Mouse (Mus musculus) stomach, postnatal 0 days (tissue): Measurements from ENCODE around the gene Unc5b. TPM values are rescaled to one million over a fixed set of nuclear protein-coding genes. Genes with fewer than 3 reads are reported as not detected.
A peak's percentile ranks its signal among the peaks of the same experiment; 100 is the strongest.

ENCODE experiments used
- ATAC-seq: fragments of 200-750 bp; cut with Nextera tagmentation; 2 replicates; pipeline ENCODE4 v1.8.0; 2017; ENCODE audit not compliant: low FRiP score, low TSS enrichment
- DNase-seq: peaks from one replicate; pipeline ENCODE4 v3.0.0-alpha.2; 2016; ENCODE audit warnings: low spot score
- H3K27ac ChIP-seq: fragments of 300-500 bp; sonication (generic); replicated peaks from 2 replicates; pipeline ENCODE4 v1.5.1; 2014; ENCODE audit warnings: mild to moderate bottlenecking, control low read depth
- H3K27me3 ChIP-seq: fragments of 300-500 bp; sonication (generic); 2 replicates; pipeline ENCODE4 v1.6.1; 2014; ENCODE audit warnings: low read length; ENCODE audit not compliant: control insufficient read depth, insufficient read depth
- H3K36me3 ChIP-seq: fragments of 300-500 bp; sonication (generic); 2 replicates; pipeline ENCODE4 v1.6.1; 2014; ENCODE audit warnings: low read length, mixed read lengths; ENCODE audit not compliant: control insufficient read depth, insufficient read depth
- H3K4me1 ChIP-seq: fragments of 300-500 bp; sonication (generic); replicated peaks from 2 replicates; pipeline ENCODE4 v1.6.1; 2014; ENCODE audit warnings: antibody characterized with exemption; ENCODE audit not compliant: control insufficient read depth, insufficient read depth
- H3K4me2 ChIP-seq: fragments of 300-500 bp; sonication (generic); replicated peaks from 2 replicates; pipeline ENCODE4 v1.6.1; 2014; ENCODE audit warnings: low read depth, mild to moderate bottlenecking, control low read depth, moderate library complexity
- H3K4me3 ChIP-seq: fragments of 300-500 bp; sonication (generic); 2 replicates; pipeline ENCODE4 v1.5.1; 2014; ENCODE audit warnings: low read depth, low read length, control low read depth
- H3K9ac ChIP-seq: fragments of 300-500 bp; sonication (generic); 2 replicates; pipeline ENCODE4 v1.6.1; 2014; ENCODE audit warnings: mild to moderate bottlenecking, low read length, control low read depth, mixed read lengths
- H3K9me3 ChIP-seq: fragments of 300-500 bp; sonication (generic); 2 replicates; pipeline ENCODE4 v1.6.1; 2016; ENCODE audit warnings: low read length; ENCODE audit not compliant: control insufficient read depth
- CTCF ChIP-seq: IDR thresholded peaks from 2 replicates; pipeline ENCODE4 v1.5.1; 2016; ENCODE audit warnings: antibody characterized with exemption, low read depth, mild to moderate bottlenecking, moderate library complexity
- EP300 ChIP-seq: optimal IDR thresholded peaks from 2 replicates; pipeline ENCODE3; 2016; ENCODE audit warnings: antibody characterized with exemption
- WGBS: fragments of 180-500 bp; shearing (Covaris S2); extraction: QIAGEN DNeasy Blood & Tissue Kit; methylation state at CpG from one replicate; pipeline ENCODE4 v1.1.7; 2014; 5-methylcytosine and 5-hydroxymethylcytosine counted together
- polyA plus RNA-seq: library from polyadenylated mRNA; unstranded; fragments of >200 nt; fragmentation: Nextera tagmentation; extraction: Ambion mirVana; gene quantifications from 2 replicates; pipeline ENCODE4 v1.2.1, GENCODE M21; 2015

Unc5b gene
- polyA plus RNA-seq, 1 experiment from 2014 or later, result 3.8 TPM

GRCm38 (mm10) chr10:60762126-60762525, 69.3 kb downstream of the Unc5b start:
- Histone ChIP-seq H3K9ac (no peak overlapping the region), H3K4me1 (no peaks in the 10 kb centered on the region), H3K4me2 (no peak overlapping the region), H3K9me3 (no peaks in the 10 kb centered on the region), H3K36me3 (no peaks in the 10 kb centered on the region; the same call in 1 of the 2 replicates), H3K27ac (no peak overlapping the region), H3K27me3 (no peaks in the 10 kb centered on the region), H3K4me3 (no peak overlapping the region)
- DNase-seq, result no peak
- ATAC-seq, result peak; percentile 70
- 57% methylated on average over 1 of the region's 1 CpGs for WGBS
- TF ChIP-seq EP300, result no peak
- TF ChIP-seq CTCF, result no peak

GRCm38 (mm10) chr10:60760377-60760776, 71.0 kb downstream of the Unc5b start:
- Histone ChIP-seq H3K4me3 (no peak overlapping the region), H3K4me1 (no peaks in the 10 kb centered on the region), H3K9ac (no peak overlapping the region), H3K27ac (no peak overlapping the region), H3K4me2 (no peak overlapping the region), H3K27me3 (no peaks in the 10 kb centered on the region), H3K36me3 (no peaks in the 10 kb centered on the region), H3K9me3 (no peaks in the 10 kb centered on the region)
- ATAC-seq (peak; percentile 85), DNase-seq (peak; percentile 92)
- no peak for TF ChIP-seq EP300
- peak; percentile 98 for TF ChIP-seq CTCF
- WGBS, result 6% methylated on average over 14 of the region's 14 CpGs

DNA sequence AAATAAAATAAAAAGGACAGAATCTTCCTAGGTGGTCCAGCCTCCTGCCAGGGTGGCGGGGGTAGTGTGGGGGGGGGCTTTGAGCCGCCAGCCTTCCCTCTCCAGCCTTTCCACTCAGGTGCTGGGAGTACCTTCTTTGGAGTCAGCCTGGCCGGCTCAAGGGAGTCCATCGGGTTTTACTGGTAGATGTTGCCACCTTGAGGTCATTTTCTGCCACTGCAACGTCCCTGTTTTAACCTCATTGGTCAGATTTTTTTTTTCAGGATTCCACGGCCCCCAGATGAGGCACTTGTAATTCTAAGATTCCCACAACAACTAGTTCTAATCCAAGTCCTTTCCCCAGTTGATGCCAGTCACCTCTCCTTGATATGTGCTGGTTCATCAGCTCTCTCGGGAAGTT, 74.4 kb downstream of the Unc5b start:
- 5% methylated on average over 7 of the region's 7 CpGs for WGBS
- no peaks in the 10 kb centered on the region for H3K36me3 ChIP-seq
- no peak overlapping the region for H3K4me2 ChIP-seq
- peaks cover 4% of the 10 kb centered on the region; the same call in 1 of the 2 replicates for H3K4me1 ChIP-seq
- DNase-seq (peak; percentile 65), ATAC-seq (no peak)
- TF ChIP-seq CTCF, result peak; percentile 85
- TF ChIP-seq EP300, result no peak
- H3K27ac ChIP-seq, result no peak overlapping the region
- H3K27me3 ChIP-seq, result no peaks in the 10 kb centered on the region
- H3K9me3 ChIP-seq, result no peaks in the 10 kb centered on the region
- no peak overlapping the region for H3K9ac ChIP-seq
- no peak overlapping the region for H3K4me3 ChIP-seq

DNA sequence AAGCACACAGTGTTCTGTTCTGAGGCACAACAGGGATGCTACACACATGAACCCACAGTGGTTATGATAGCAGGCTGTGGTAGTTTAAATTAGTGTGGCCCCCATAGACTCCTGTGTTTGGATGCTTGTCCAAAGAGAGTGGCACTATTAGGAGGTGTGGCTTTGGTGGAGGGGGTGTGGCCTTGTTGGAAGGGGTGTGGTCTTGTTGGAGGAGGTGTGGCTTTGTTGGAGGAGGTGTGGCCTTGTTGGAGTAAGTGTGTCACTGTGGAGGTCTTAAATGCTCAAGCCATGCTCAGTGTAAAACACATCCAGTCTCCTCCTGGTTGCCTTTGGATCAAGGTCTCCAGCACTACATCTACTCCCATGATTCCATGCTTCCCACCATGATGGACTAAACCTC, 75.2 kb downstream of the Unc5b start:
- Histone ChIP-seq H3K27me3 (no peaks in the 10 kb centered on the region), H3K27ac (no peak overlapping the region), H3K4me2 (no peak overlapping the region), H3K36me3 (no peaks in the 10 kb centered on the region), H3K9ac (no peak overlapping the region), H3K9me3 (no peaks in the 10 kb centered on the region), H3K4me3 (no peak overlapping the region), H3K4me1 (peaks cover 7% of the 10 kb centered on the region)
- no peak for ATAC-seq
- TF ChIP-seq CTCF, result no peak
- TF ChIP-seq EP300, result no peak
- DNase-seq, result no peak

GRCm38 (mm10) chr10:60753941-60754340, 77.4 kb downstream of the Unc5b start:
- H3K9me3 ChIP-seq, result no peaks in the 10 kb centered on the region
- TF ChIP-seq EP300 (no peak), CTCF (no peak)
- no peak for ATAC-seq

GRCm38 (mm10) chr10:60753261-60753660, 78.1 kb downstream of the Unc5b start:
- ATAC-seq, result no peak
- H3K4me2 ChIP-seq, result peak overlapping the region; percentile 83; the same call in 1 of the 2 replicates
- TF ChIP-seq EP300, result no peak
- no peak for TF ChIP-seq CTCF
- no peaks in the 10 kb centered on the region for H3K36me3 ChIP-seq
- 69% methylated on average over 9 of the region's 9 CpGs for WGBS
- DNase-seq, result no peak
- peaks cover 7% of the 10 kb centered on the region for H3K4me1 ChIP-seq
- H3K4me3 ChIP-seq, result no peak overlapping the region
- H3K9me3 ChIP-seq, result no peaks in the 10 kb centered on the region
- H3K27ac ChIP-seq, result no peak overlapping the region
- peak overlapping the region; percentile 48; the same call in 1 of the 2 replicates for H3K9ac ChIP-seq
- H3K27me3 ChIP-seq, result no peaks in the 10 kb centered on the region

More at GRCm38 (mm10) chr10:60753941-60754340, 77.4 kb downstream of the Unc5b start:
- no peak overlapping the region for H3K4me3 ChIP-seq
- H3K4me2 ChIP-seq, result no peak overlapping the region
- H3K9ac ChIP-seq, result no peak overlapping the region
- no peaks in the 10 kb centered on the region for H3K36me3 ChIP-seq
- 78% methylated on average over 8 of the region's 8 CpGs for WGBS
- H3K27ac ChIP-seq, result no peak overlapping the region
- no peaks in the 10 kb centered on the region for H3K27me3 ChIP-seq
- DNase-seq, result no peak
- H3K4me1 ChIP-seq, result peaks cover 7% of the 10 kb centered on the region
